In genomic region chr12:112617898-112618380, GRCm38 (mm10) we compare ENCODE assay signal across 8 mouse cellular contexts. TPM values are rescaled to one million over a fixed set of nuclear protein-coding genes. Genes with fewer than 3 reads are reported as not detected.
DNase-seq lines count a peak whose midpoint lies in the region; ATAC-seq and TF ChIP-seq lines count a peak whose summit lies in the region.

No protein-coding gene starts in this region.

- peaks cover 9% of the 10 kb centered on the region for H3K4me1 ChIP-seq in heart, adult 2 months (ENCODE audit: control insufficient read depth, insufficient read depth, low read length)
- peaks cover 37% of the 10 kb centered on the region for H3K4me1 ChIP-seq in limb, embryonic 13.5 days
- peaks cover 27% of the 10 kb centered on the region for H3K4me1 ChIP-seq in midbrain, embryonic 13.5 days (replicated peaks)

- H3K36me3 ChIP-seq in heart, adult 2 months (ENCODE audit: control insufficient read depth, insufficient read depth, low read length), result no peaks in the 10 kb centered on the region
- peaks cover 6% of the 10 kb centered on the region; the same call in 1 of the 2 replicates for H3K36me3 ChIP-seq in limb, embryonic 13.5 days
- H3K36me3 ChIP-seq in midbrain, embryonic 13.5 days, result no peaks in the 10 kb centered on the region

- ATAC-seq in limb, embryonic 13.5 days (ENCODE audit: low FRiP score, low read depth), result peak; percentile 80
- ATAC-seq in midbrain, embryonic 13.5 days, result peak; percentile 76

- DNase-seq in ovary, postnatal 14 days (ENCODE audit: low spot score), result peak; percentile 52
- no peak for DNase-seq in ovary, postnatal 10 days (ENCODE audit: low spot score)
- DNase-seq in embryo, embryonic 9.5 days (ENCODE audit: extremely low spot score), result peak; percentile 75
- peak; percentile 76 to 82 for DNase-seq in heart, adult 2 months
- peak; percentile 55 to 56 for DNase-seq in kidney, adult 8-10 months
- peak; percentile 58 to 76 for DNase-seq in spleen, postnatal 14 days (ENCODE audit: low spot score in 2 of 2)

- H3K27me3 ChIP-seq in heart, adult 2 months (ENCODE audit: control insufficient read depth, insufficient read depth, low read length), result no peaks in the 10 kb centered on the region
- H3K27me3 ChIP-seq in limb, embryonic 13.5 days, result peaks cover 31% of the 10 kb centered on the region
- H3K27me3 ChIP-seq in midbrain, embryonic 13.5 days, result peaks cover 47% of the 10 kb centered on the region

- TF ChIP-seq EP300 in heart, adult 2 months (IDR thresholded peaks at IDR 0.05; ENCODE audit: insufficient read depth, low read depth, low read length), result peak; percentile 82

- TF ChIP-seq CTCF in heart, adult 2 months (IDR thresholded peaks at IDR 0.05), result peak; percentile 84

- intact Hi-C loops in heart, adult 2 months (cut with DNase I), result loop anchor here (5.0 kb wide), 1 partner anchor 126 kb away; no protein-coding TSS in a partner anchor

- H3K4me3 ChIP-seq in heart, adult 2 months, result no peak overlapping the region
- no peak overlapping the region for H3K4me3 ChIP-seq in limb, embryonic 13.5 days
- H3K4me3 ChIP-seq in midbrain, embryonic 13.5 days (replicated peaks), result no peak overlapping the region

- peak; percentile 25; the same call in 1 of the 2 replicates for TF ChIP-seq POLR2A in heart, adult 2 months (IDR thresholded peaks at IDR 0.05; ENCODE audit: insufficient read depth, low read depth, low read length)

- WGBS in heart, adult 2 months, result 7% methylated on average over 8 of the region's 8 CpGs
- WGBS in limb, embryonic 13.5 days, result 16% methylated on average over 8 of the region's 8 CpGs
- WGBS in midbrain, embryonic 13.5 days, result 19% methylated on average over 8 of the region's 8 CpGs

- peak overlapping the region; percentile 21; the same call in 1 of the 2 replicates for H3K4me2 ChIP-seq in limb, embryonic 13.5 days (replicated peaks)
- H3K4me2 ChIP-seq in midbrain, embryonic 13.5 days (replicated peaks), result no peak overlapping the region

- H3K27ac ChIP-seq in heart, adult 2 months, result peak overlapping the region; percentile 97
- no peak overlapping the region; the same call in 1 of the 2 replicates for H3K27ac ChIP-seq in limb, embryonic 13.5 days
- no peak overlapping the region for H3K27ac ChIP-seq in midbrain, embryonic 13.5 days

- H3K79me2 ChIP-seq in heart, adult 2 months (replicated peaks; ENCODE audit: control insufficient read depth, insufficient read depth, low read length), result no peaks in the 10 kb centered on the region

- H3K9me3 ChIP-seq in limb, embryonic 13.5 days, result no peaks in the 10 kb centered on the region
- no peaks in the 10 kb centered on the region for H3K9me3 ChIP-seq in midbrain, embryonic 13.5 days

- H3K9ac ChIP-seq in heart, adult 2 months (ENCODE audit: low read depth, low read length), result no peak overlapping the region
- H3K9ac ChIP-seq in limb, embryonic 13.5 days, result no peak overlapping the region
- no peak overlapping the region for H3K9ac ChIP-seq in midbrain, embryonic 13.5 days (replicated peaks)

RNA-seq across cellular contexts. Expression of gene Adssl1, which starts 1.9 kb away (rescaled TPM):
- 100 to 1,000 TPM; 150 to 173 TPM for total RNA-seq in heart, adult 2 months (2021)
- 85.2 and 98.2 TPM in 2 replicates for polyA plus RNA-seq in heart, adult 2 months (2012; rRNA removed)
- polyA plus RNA-seq in limb, embryonic 13.5 days (2015; fragmentation: Nextera tagmentation; extraction: Ambion mirVana), result 12.8 and 14.7 TPM in 2 replicates
- 1.1 and 1.5 TPM in 2 replicates for polyA plus RNA-seq in midbrain, embryonic 13.5 days (2015; fragmentation: Nextera tagmentation; extraction: Ambion mirVana)

RNA-seq across cellular contexts. Expression of gene Siva1, which starts 26.5 kb away (rescaled TPM):
- total RNA-seq in heart, adult 2 months (2021), result 10 to 100 TPM; 32.0 to 38.7 TPM
- 38.4 and 39.4 TPM in 2 replicates for polyA plus RNA-seq in heart, adult 2 months (2012; rRNA removed)
- polyA plus RNA-seq in limb, embryonic 13.5 days (2015; fragmentation: Nextera tagmentation; extraction: Ambion mirVana), result 246 and 251 TPM in 2 replicates
- 83.0 and 96.5 TPM in 2 replicates for polyA plus RNA-seq in midbrain, embryonic 13.5 days (2015; fragmentation: Nextera tagmentation; extraction: Ambion mirVana)

RNA-seq across cellular contexts. Expression of gene Inf2, which starts 29.4 kb away (rescaled TPM):
- 10 to 100 TPM; 15.0 to 17.3 TPM for total RNA-seq in heart, adult 2 months (2021)
- 11.7 and 12.7 TPM in 2 replicates for polyA plus RNA-seq in heart, adult 2 months (2012; rRNA removed)
- polyA plus RNA-seq in limb, embryonic 13.5 days (2015; fragmentation: Nextera tagmentation; extraction: Ambion mirVana), result 4.2 and 5.5 TPM in 2 replicates
- 0.43 and 1.8 TPM in 2 replicates for polyA plus RNA-seq in midbrain, embryonic 13.5 days (2015; fragmentation: Nextera tagmentation; extraction: Ambion mirVana)

RNA-seq across cellular contexts. Expression of gene Akt1, which starts 56.7 kb away (rescaled TPM):
- total RNA-seq in heart, adult 2 months (2021), result 100 to 1,000 TPM; 189 to 207 TPM
- 148 and 149 TPM in 2 replicates for polyA plus RNA-seq in heart, adult 2 months (2012; rRNA removed)
- 62.5 and 71.0 TPM in 2 replicates for polyA plus RNA-seq in limb, embryonic 13.5 days (2015; fragmentation: Nextera tagmentation; extraction: Ambion mirVana)
- 55.9 and 61.1 TPM in 2 replicates for polyA plus RNA-seq in midbrain, embryonic 13.5 days (2015; fragmentation: Nextera tagmentation; extraction: Ambion mirVana)
